25 mouse cellular contexts compared by ENCODE assay signal in the genomic region with DNA sequence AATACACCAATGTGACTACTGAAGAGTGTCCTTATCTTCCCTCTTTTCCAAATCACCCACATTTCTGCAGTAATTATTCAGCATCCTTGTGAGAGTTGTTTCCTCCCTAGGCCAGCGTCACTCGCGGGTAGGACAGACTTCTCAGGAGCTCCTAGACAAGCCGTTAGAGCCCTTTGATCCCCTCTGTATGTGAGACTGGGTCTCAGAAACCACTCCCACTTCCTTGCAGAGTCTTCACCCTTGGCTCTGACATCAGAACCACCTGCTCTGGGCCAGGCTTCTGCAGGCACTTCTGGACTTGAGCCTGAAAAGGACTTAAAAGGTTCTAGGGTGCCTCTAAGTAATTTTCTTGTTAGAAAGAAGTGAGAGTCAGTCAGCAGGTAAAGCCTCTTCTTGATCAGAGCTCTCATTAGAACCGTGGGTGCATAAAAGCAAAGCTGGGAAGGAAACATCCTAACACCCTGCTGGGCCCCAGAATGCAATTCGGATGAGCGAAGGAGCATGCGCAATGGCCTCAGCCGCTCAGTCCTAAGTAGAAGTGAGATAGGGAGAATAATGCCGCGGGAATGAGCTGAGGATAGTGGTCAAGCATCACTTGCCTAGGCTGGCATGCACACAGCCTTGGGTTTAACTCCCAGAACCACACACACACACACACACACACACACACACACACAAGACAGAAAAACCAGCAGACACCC. TPM values are rescaled to one million over a fixed set of nuclear protein-coding genes. Genes with fewer than 3 reads are reported as not detected.
DNase-seq lines count a peak whose midpoint lies in the region; TF ChIP-seq lines count a peak whose summit lies in the region.
"Had no signal": no experiment of that assay in that cellular context is flagged by ENCODE, and none has a peak within 500 bp of the region (broad histone marks: within the 10 kb centered on the region; RNA-seq: fewer than 3 reads in every experiment).

No protein-coding gene starts in this region.

- no peak for TF ChIP-seq CTCF in testis, adult 2 months (IDR thresholded peaks at IDR 0.05; ENCODE audit: control insufficient read depth, insufficient read depth, insufficient replicate concordance, low read depth, low read length)
- TF ChIP-seq CTCF in E14TG2a.4 (conservative IDR thresholded peaks at IDR 0.05; ENCODE audit: low read length), result no peak
- no peak for TF ChIP-seq CTCF in gastrocnemius, adult 2 months (IDR thresholded peaks at IDR 0.05)

- TF ChIP-seq POLR2A in testis, adult 2 months (IDR thresholded peaks at IDR 0.05; ENCODE audit: control insufficient read depth, low read depth, low read length), result no peak

- peak overlapping the region; percentile 76 for H3K27ac ChIP-seq in testis, adult 2 months (ENCODE audit: control insufficient read depth, insufficient read depth, low read depth, low read length)
- no peak overlapping the region for H3K27ac ChIP-seq in gastrocnemius, adult 2 months
- H3K27ac ChIP-seq: embryonic facial prominence, embryonic 13.5 days; forebrain, embryonic 10.5 days; heart, adult 2 months; hindbrain, embryonic 14.5 days; liver, embryonic 12.5 days; macrophage; midbrain, embryonic 13.5 days; neural tube, embryonic 15.5 days; stomach, embryonic 15.5 days had no signal

- no peaks in the 10 kb centered on the region for H3K9me3 ChIP-seq in E14TG2a.4 (ENCODE audit: low read length)
- H3K9me3 ChIP-seq: embryonic facial prominence, embryonic 13.5 days; forebrain, embryonic 10.5 days; heart, embryonic 12.5 days; liver, embryonic 12.5 days; midbrain, embryonic 13.5 days; neural tube, embryonic 15.5 days; stomach, embryonic 15.5 days had no signal

- peak overlapping the region; percentile 90 for H3K4me3 ChIP-seq in testis, adult 2 months (ENCODE audit: control insufficient read depth, low read depth, low read length)
- H3K4me3 ChIP-seq in E14TG2a.4 (replicated peaks; ENCODE audit: low read length), result peak overlapping the region; percentile 60
- H3K4me3 ChIP-seq in gastrocnemius, adult 2 months, result no peak overlapping the region
- H3K4me3 ChIP-seq: embryonic facial prominence, embryonic 13.5 days; forebrain, embryonic 10.5 days; heart, adult 2 months; heart, embryonic 12.5 days; liver, embryonic 12.5 days; midbrain, embryonic 13.5 days; neural tube, embryonic 15.5 days; stomach, embryonic 15.5 days had no signal

- H3K4me1 ChIP-seq in testis, adult 2 months (ENCODE audit: control insufficient read depth, insufficient read depth, low read length), result peaks cover 13% of the 10 kb centered on the region
- peaks cover 35% of the 10 kb centered on the region for H3K4me1 ChIP-seq in E14TG2a.4 (replicated peaks; ENCODE audit: low read depth, low read length)
- H3K4me1 ChIP-seq: embryonic facial prominence, embryonic 13.5 days; stomach, embryonic 15.5 days had no signal

- DNase-seq in cerebellum, adult 18-20 months, result peak; percentile 62 to 64
- no peak for DNase-seq in cerebellum, adult 9-11 months
- no peak for DNase-seq in testis, postnatal 10 days (ENCODE audit: low spot score)
- DNase-seq in WW6 (ENCODE audit: low read depth, low spot score), result peak; percentile 52
- no peak for DNase-seq in adrenal gland, postnatal 36 days
- DNase-seq in gastrocnemius, adult 2 months, result no peak
- DNase-seq: adrenal gland, postnatal 10 days; heart, adult 2 months; kidney, adult 11 months; kidney, postnatal 14 days; left cerebral cortex, postnatal 4 days; liver, postnatal 0 days; retina, postnatal 1 day; right cerebral cortex, postnatal 14 days had no signal

- no peaks in the 10 kb centered on the region for H3K36me3 ChIP-seq in testis, adult 2 months (ENCODE audit: control insufficient read depth, insufficient read depth, low read length)
- no peaks in the 10 kb centered on the region for H3K36me3 ChIP-seq in E14TG2a.4 (ENCODE audit: insufficient read depth, low read length)
- H3K36me3 ChIP-seq: embryonic facial prominence, embryonic 13.5 days; forebrain, embryonic 10.5 days; heart, embryonic 12.5 days; liver, embryonic 12.5 days; stomach, embryonic 15.5 days had no signal

- no peaks in the 10 kb centered on the region for H3K27me3 ChIP-seq in testis, adult 2 months (ENCODE audit: control insufficient read depth, insufficient read depth, low read length)
- peaks cover 35% of the 10 kb centered on the region for H3K27me3 ChIP-seq in E14TG2a.4 (ENCODE audit: insufficient read depth, low read length)
- H3K27me3 ChIP-seq: midbrain, embryonic 13.5 days; neural tube, embryonic 15.5 days; stomach, embryonic 15.5 days had no signal

- intact Hi-C loops in gastrocnemius, adult 2 months (cut with DNase I), result no loop called here

RNA-seq across cellular contexts. Expression of gene Bsn, which starts 7.2 kb away (rescaled TPM):
- polyA plus RNA-seq in testis, adult 2 months (2012; rRNA removed), result 1.2 TPM in 2 replicates
- 1 to 10 TPM; 3.2 to 4.3 TPM for total RNA-seq in adrenal gland, postnatal 36 days (2021)
- total RNA-seq in gastrocnemius, adult 2 months (2021), result under 1 TPM in 1 of 2 experiments, not detected in 1; 0.03 TPM

Comparison
In these comparisons a context has a peak if more than half of its experiments do, and no peak if none do; other contexts are left out.
1. DNase-seq: peak in cerebellum, adult 18-20 months (2 of 2) and WW6 (single experiment); none in cerebellum, adult 9-11 months (single experiment), testis, postnatal 10 days (single experiment), adrenal gland, postnatal 36 days (0 of 2) and gastrocnemius, adult 2 months (single experiment).
2. RNA of gene Bsn, which starts 7.2 kb away (total RNA-seq): 3.2 to 4.3 TPM in adrenal gland, postnatal 36 days; 0.03 TPM in gastrocnemius, adult 2 months; every median in the first group is over 4 times any median in the second.